Mouse (Mus musculus) right cerebral cortex, adult 18-20 months (tissue): ENCODE data around the gene Dcun1d3.

ENCODE experiments used
- DNase-seq: peaks from one replicate; pipeline ENCODE4 v3.0.0; 2022; ENCODE audit warnings: mixed read lengths

The Dcun1d3 gene

DNA sequence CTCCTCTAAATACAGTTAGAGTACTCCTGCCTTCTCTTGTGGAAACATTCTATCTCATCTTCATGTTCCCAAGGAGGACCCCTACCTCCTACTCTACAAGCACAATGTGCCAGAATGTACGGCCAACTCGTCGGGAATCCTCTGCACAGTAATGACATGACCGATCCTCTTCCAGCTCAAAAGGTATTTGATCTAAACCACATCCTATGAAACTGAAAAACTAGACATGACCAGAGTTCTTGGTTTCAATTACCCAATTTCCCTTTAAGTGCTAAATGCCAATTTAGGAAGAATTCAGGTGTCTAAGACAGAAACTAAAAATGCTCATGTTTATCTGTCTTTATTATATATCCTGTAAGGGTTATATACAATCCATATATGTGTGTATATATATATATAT, 23.9 kb downstream of the Dcun1d3 start:
- no peak for DNase-seq

DNA sequence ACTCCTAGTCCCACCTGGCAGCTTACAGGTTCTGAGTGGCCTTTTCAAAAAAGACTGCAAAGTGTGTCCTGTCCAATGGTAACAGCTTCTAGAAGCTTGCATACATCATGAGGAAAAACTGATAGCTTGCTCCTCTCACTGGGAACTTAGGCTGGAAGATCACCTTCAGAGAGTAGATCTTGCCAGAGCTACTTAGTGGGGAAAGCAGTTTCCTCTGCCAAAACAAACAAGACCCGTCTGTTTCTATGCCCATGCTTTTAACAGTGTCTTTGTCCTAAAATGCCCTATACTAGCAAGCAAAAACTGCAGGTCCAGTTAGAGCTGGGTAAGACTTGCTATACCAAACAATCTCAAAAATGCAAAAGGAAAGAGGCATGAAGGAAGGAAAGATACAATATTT, 30.0 kb downstream of the Dcun1d3 start:
- DNase-seq, result no peak

GRCm38 (mm10) chr7:119864500-119864899, 31.6 kb downstream of the Dcun1d3 start:
- DNase-seq, result no peak

GRCm38 (mm10) chr7:119862167-119862566, 33.9 kb downstream of the Dcun1d3 start:
- no peak for DNase-seq

DNA sequence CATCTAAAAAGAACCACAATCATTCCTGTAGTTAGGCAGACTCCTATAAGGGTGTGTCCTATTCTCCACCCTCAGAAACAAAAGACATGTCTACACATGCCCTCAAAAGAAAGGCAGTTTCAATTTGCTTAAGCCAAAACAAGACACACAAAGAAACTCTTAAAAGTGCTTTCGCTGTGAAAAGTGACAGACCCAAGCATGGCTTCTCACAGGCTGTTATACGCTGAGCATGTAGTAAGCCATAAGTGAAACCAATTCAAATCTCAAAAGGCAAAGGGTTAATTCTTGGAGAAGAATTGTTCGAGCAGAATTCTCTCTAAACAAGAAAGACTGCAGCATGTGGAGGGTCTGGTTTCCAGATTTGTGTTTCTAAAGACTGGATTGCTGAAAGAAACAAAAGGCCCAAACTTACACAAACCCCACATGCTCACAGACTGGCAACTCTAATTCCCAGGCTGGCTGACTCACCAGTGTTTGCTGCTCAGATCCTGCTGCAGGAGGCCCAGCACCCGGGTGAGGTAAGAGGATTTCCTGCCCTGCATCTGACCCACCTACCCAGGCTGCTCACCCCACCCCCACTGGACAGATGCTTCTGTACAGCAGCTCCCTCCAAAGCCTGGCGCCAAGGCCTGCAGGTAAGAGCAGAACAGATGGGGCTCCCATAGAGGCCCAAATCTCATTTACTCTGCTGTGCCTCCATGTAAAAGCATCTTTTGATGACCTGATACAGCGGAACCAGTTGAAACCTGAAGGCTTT, 34.6 kb downstream of the Dcun1d3 start:
- peak; percentile 37 for DNase-seq

DNA sequence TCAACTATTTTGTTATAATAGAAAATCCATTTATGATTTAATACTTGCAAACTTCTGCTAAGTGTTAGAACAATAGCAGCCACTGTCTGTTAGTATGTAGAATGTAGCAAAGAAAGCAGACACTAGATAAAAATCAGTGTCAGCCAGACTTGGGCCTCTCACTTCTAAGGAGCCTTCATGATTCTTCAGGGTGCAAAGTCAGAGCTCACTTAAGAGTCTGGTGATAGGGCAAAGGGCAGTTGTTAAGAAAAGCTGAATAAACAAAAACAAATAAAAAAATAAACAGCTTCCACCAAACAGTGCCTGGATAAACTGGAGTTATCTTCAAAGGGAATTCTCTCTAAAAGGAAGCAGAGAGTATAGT, 35.1 kb downstream of the Dcun1d3 start:
- DNase-seq, result no peak

DNA sequence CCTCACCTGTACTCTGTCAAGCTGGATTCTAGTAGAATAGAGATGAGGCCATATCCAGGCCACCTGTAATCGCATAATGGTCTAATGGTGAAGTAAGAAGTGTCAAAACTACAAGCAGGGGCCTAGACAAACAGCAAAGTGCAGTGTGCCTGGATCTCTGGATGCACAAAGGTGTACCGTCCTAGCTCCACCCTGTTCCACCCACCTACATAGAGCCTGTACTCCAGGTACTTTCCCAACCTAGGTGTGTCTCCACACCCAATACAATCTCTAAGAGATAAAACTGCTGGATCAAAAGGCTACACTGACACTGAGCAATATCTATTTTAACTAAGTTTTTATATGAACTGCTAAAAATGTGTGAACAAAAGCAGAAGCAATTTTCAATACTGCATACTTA, 35.5 kb downstream of the Dcun1d3 start:
- DNase-seq, result no peak

DNA sequence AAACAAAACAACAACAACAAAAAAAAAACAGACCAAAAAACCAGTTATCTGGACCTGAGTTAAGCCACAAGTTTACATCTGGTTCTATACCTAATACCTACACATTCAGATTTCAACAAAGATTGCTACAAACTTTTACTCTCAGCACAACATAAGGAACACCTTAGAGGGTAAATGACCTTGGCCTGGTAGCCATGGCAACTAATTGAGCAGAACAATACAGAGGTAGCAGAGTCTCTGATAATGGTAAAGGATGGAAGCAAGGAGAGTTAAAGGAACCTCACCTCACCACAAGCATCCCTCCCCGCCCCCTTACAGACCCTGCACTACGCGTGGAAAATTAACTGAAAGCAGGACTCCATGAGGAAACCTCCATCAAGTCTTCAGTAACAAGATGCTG, 36.0 kb downstream of the Dcun1d3 start:
- no peak for DNase-seq

DNA sequence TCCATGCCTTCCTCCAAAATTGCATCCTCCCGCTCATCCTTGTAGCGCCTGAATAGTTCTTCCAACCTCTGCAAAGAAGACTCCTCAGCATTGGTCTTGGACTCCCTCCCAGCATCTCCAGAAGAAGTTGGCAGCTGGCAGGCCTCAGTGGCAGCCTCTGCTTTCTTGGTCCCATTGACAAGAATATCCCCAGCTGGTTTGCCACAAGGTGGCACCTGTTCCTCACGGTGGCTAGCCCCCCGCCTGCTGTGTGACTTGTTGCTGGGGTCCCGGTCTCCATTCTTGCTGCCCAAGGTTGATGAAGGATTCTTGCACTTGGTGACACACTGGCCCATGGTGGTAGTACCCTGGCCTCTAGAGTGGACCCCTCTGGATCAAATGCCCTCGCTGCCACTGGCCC, 36.6 kb downstream of the Dcun1d3 start:
- peak; percentile 17 for DNase-seq

GRCm38 (mm10) chr7:119855031-119855430, 41.1 kb downstream of the Dcun1d3 start:
- no peak for DNase-seq

DNA sequence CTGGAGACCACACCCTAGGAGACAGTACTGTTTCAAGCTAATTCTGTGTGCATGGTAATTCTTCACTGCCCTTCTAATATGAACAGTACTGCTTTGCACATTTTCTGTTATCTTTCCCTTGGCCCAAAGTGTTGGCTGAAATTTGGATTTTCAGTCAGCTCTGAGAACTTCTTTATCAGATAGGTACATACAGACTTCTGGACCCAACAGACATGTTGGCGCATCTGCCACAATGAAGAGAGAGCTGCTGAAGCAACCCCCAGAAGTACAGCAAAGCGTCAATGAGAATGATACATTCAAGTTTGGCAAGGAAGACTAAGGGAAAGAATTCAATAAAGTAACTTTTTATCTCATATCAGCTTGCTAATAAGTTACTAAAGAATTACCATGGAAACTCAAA, 41.7 kb downstream of the Dcun1d3 start:
- no peak for DNase-seq

- DNase-seq, result no peak
Observed at GRCm38 (mm10) chr7:119853186-119853585, 42.9 kb downstream of the Dcun1d3 start.

- DNase-seq, result no peak
Observed at GRCm38 (mm10) chr7:119852494-119852893, 43.6 kb downstream of the Dcun1d3 start.

DNA sequence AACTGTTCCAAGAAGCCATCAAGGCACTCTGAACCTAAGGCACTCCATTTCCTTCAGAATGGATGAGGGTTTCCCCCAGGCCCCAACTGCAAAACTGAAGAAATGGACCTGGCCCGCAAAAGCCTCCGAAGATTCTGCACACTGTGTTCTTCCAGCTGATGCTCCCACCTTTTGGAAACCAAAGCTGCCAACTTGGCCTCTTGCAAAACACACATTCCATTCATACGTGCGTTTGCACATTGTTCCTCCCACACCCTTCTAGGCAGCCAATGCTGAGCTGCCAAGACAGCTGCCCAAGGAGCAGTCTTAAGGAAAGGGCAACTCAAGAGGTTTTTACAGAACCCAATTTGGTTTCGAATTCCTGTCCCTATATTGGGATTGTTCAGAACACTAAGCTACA, 45.4 kb downstream of the Dcun1d3 start:
- DNase-seq, result peak; percentile 10

GRCm38 (mm10) chr7:119849096-119849495, 47.0 kb downstream of the Dcun1d3 start:
- DNase-seq, result peak; percentile 60

DNA sequence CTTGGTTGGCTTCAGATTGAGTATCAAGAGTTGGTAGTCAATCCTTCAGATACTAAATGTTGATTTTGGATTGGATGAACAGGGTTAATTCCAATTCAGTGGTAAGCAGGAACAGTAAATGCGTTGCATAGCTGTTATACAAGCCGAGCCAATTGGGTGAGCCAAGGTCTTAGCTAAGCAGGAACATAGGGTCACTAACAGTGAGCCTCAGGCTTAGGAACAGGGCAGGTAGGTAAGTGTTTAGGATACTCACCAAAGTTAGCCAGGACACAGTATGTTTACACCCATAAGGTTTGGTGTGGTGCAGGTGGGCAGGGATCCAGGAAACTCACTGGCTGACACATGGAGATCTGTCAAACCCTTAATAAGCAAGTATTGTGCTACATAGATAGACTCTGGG, 48.7 kb downstream of the Dcun1d3 start:
- DNase-seq, result no peak

- DNase-seq, result no peak
Observed at GRCm38 (mm10) chr7:119845541-119845940, 50.6 kb downstream of the Dcun1d3 start.

DNA sequence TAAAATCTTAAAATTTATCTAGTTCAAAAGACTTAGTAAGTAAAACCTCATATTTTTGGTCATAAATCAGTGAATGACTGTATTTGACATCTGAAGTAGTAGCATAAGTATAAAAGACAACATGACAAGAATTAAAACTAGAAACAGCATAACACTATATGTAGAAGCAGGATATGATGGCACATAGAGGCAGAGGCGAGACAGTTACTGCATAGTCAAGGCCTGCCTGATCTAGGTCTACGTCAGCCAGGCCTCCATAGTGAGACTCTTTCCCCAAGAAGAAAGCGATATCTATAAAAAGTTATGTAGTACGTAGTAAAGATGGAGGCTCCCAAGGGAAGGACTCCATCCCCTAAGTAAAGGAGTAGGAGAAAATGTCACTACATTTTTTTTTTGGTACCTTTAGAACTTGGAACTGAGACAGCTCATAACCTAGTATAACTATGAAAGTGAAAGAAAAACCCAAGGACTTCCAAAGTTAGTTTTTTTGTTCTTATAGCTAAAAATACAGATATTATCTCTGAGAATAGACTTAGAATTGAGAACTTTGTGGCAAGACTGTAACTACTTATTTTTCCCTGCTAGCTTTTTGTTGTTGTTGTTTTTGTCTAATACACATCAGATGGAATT, 54.2 kb downstream of the Dcun1d3 start:
- DNase-seq, result no peak

GRCm38 (mm10) chr7:119835996-119836777, 59.9 kb downstream of the Dcun1d3 start:
- DNase-seq, result no peak

GRCm38 (mm10) chr7:119835371-119835770, 60.7 kb downstream of the Dcun1d3 start:
- no peak for DNase-seq

- DNase-seq, result no peak
Observed at GRCm38 (mm10) chr7:119808723-119809122, 87.4 kb downstream of the Dcun1d3 start.

GRCm38 (mm10) chr7:119807396-119807795, 88.7 kb downstream of the Dcun1d3 start:
- no peak for DNase-seq
